17 mouse cellular contexts compared by ENCODE assay signal in genomic region chr5:141055596-141056343, GRCm38 (mm10). TPM values are rescaled to one million over a fixed set of nuclear protein-coding genes. Genes with fewer than 3 reads are reported as not detected.
DNase-seq lines count a peak whose midpoint lies in the region; ATAC-seq and TF ChIP-seq lines count a peak whose summit lies in the region.
"Had no signal": no experiment of that assay in that cellular context is flagged by ENCODE, and none has a peak within 500 bp of the region (broad histone marks: within the 10 kb centered on the region; RNA-seq: fewer than 3 reads in every experiment).

No protein-coding gene starts in this region.

- H3K9ac ChIP-seq in liver, adult 2 months (ENCODE audit: low read depth, low read length): no peak overlapping the region
- H3K9ac ChIP-seq in forebrain, embryonic 15.5 days (replicated peaks): no peak overlapping the region
- H3K9ac ChIP-seq: embryonic facial prominence, embryonic 12.5 days had no signal

- peaks cover 7% of the 10 kb centered on the region; the same call in 1 of the 2 replicates for H3K9me3 ChIP-seq in forebrain, embryonic 15.5 days

- TF ChIP-seq POLR2A in liver, adult 2 months (IDR thresholded peaks at IDR 0.05; ENCODE audit: extremely low read depth, insufficient read depth, low read length): no peak

- no peak overlapping the region for H3K27ac ChIP-seq in liver, adult 2 months (replicated peaks; ENCODE audit: insufficient read depth, low read depth, low read length)
- H3K27ac ChIP-seq in forebrain, embryonic 15.5 days (replicated peaks): no peak overlapping the region
- H3K27ac ChIP-seq: embryonic facial prominence, embryonic 12.5 days; layer of hippocampus, adult 2 months had no signal

- no peak overlapping the region for H3K4me3 ChIP-seq in liver, adult 2 months (ENCODE audit: insufficient read depth, low read depth, low read length)
- no peak overlapping the region for H3K4me3 ChIP-seq in forebrain, embryonic 15.5 days
- H3K4me3 ChIP-seq: embryonic facial prominence, embryonic 12.5 days; layer of hippocampus, adult 2 months had no signal

- no peak overlapping the region for H3K4me2 ChIP-seq in forebrain, embryonic 15.5 days (replicated peaks)
- H3K4me2 ChIP-seq: embryonic facial prominence, embryonic 12.5 days; heart, embryonic 11.5 days; midbrain, embryonic 11.5 days had no signal

- no peak for TF ChIP-seq CTCF in liver, adult 2 months (IDR thresholded peaks at IDR 0.05; ENCODE audit: low read depth, low read length)

- peak; percentile 29 for DNase-seq in liver, adult 2 months (ENCODE audit: extremely low read depth, low read depth, low spot score)
- DNase-seq in liver: no peak
- peak; percentile 22 for DNase-seq in R1 (ENCODE audit: low read depth, low spot score)
- DNase-seq in spleen, adult 18-20 months: peak; percentile 57 to 58
- DNase-seq in adipocyte (ENCODE audit: low spot score): no peak
- DNase-seq: heart, postnatal 36 days; left cerebral cortex, postnatal 4 days; lung, adult 2 months; thymus, adult 18-20 months had no signal

- no peaks in the 10 kb centered on the region for H3K36me3 ChIP-seq in liver, adult 2 months (ENCODE audit: control insufficient read depth, insufficient read depth, low read length)
- no peaks in the 10 kb centered on the region for H3K36me3 ChIP-seq in forebrain, embryonic 15.5 days
- H3K36me3 ChIP-seq: embryonic facial prominence, embryonic 12.5 days had no signal

- peak; percentile 88 to 93 for ATAC-seq in hematopoietic stem cell, adult 5-6 weeks (replicated peaks in 1 of 2; ENCODE audit: insufficient read depth in 1 of 2, low FRiP score in 2 of 2, low TSS enrichment in 1 of 2, low read depth in 1 of 2, poor library complexity in 2 of 2, severe bottlenecking in 2 of 2)
- no peak for ATAC-seq in erythroid progenitor cell, adult 5-6 weeks (replicated peaks; ENCODE audit: low FRiP score, poor library complexity, severe bottlenecking)
- no peak for ATAC-seq in forebrain, embryonic 15.5 days (replicated peaks)

- no peaks in the 10 kb centered on the region for H3K4me1 ChIP-seq in liver, adult 2 months (ENCODE audit: control insufficient read depth, insufficient read depth, low read length)
- H3K4me1 ChIP-seq in forebrain, embryonic 15.5 days: no peaks in the 10 kb centered on the region
- H3K4me1 ChIP-seq: embryonic facial prominence, embryonic 12.5 days had no signal

- WGBS in liver, adult 2 months: 69% methylated on average over 10 of the region's 10 CpGs
- WGBS in forebrain, embryonic 15.5 days: 86% methylated on average over 10 of the region's 10 CpGs

- 0 out of 2 replicates have a peak, but pooled peaks cover 4% of the 10 kb centered on the region for H3K27me3 ChIP-seq in liver, adult 2 months (ENCODE audit: control insufficient read depth, insufficient read depth, low read length)
- no peaks in the 10 kb centered on the region for H3K27me3 ChIP-seq in forebrain, embryonic 15.5 days
- H3K27me3 ChIP-seq: embryonic facial prominence, embryonic 12.5 days had no signal

- no peaks in the 10 kb centered on the region for H3K79me2 ChIP-seq in liver, adult 2 months (ENCODE audit: control insufficient read depth, insufficient read depth, low read length)

RNA-seq across cellular contexts. Expression of gene Card11, which starts 55.4 kb away (rescaled TPM):
- 0.09 and 0.34 TPM in 2 replicates for total RNA-seq in liver, adult 2 months (2014; rRNA removed)
- polyA plus RNA-seq in liver, adult 2 months (2012; rRNA removed): 0.27 and 0.71 TPM in 2 replicates
- 3.9 and 5.7 TPM in 2 replicates for total RNA-seq in hematopoietic stem cell, adult 5-6 weeks (2017)
- total RNA-seq in erythroid progenitor cell, adult 5-6 weeks (2015; ENCODE audit: low replicate concordance): 1.7 and 1.8 TPM in 2 replicates
- 1.3 and 2.3 TPM in 2 replicates for total RNA-seq in erythroid progenitor cell, adult 5-6 weeks (2017; ENCODE audit: low replicate concordance)
- polyA plus RNA-seq in forebrain, embryonic 15.5 days (2015; fragmentation: Nextera tagmentation; extraction: Ambion mirVana): 0.06 and 0.08 TPM in 2 replicates
- polyA plus RNA-seq: forebrain, embryonic 11.5 days; midbrain, embryonic 11.5 days had no signal

Comparison
In these comparisons a context has a peak if more than half of its experiments do, and no peak if none do; other contexts are left out.
1. DNase-seq: peak in liver, adult 2 months (single experiment), R1 (single experiment) and spleen, adult 18-20 months (2 of 2); none in liver (single experiment) and adipocyte (single experiment).
2. ATAC-seq: peak in hematopoietic stem cell, adult 5-6 weeks (2 of 2); none in erythroid progenitor cell, adult 5-6 weeks (single experiment) and forebrain, embryonic 15.5 days (single experiment).